Mouse (Mus musculus) kidney, postnatal 0 days (tissue): ENCODE measurements around the gene Atp6v1g3. TPM values are rescaled to one million over a fixed set of nuclear protein-coding genes. Genes with fewer than 3 reads are reported as not detected.

Experiments
- ATAC-seq: fragments of 200-750 bp; cut with Nextera tagmentation; replicated peaks from 2 replicates; pipeline ENCODE4 v1.8.0; 2017; ENCODE audit warnings: low read depth, moderate number of reproducible peaks, moderate TSS enrichment, moderate library complexity; ENCODE audit not compliant: low FRiP score
- DNase-seq: peaks from one replicate; pipeline ENCODE4 v3.0.0-alpha.2; 2016; ENCODE audit warnings: low spot score
- H3K27ac ChIP-seq: fragments of 300-500 bp; sonication (generic); 2 replicates; pipeline ENCODE4 v1.5.1; 2014; ENCODE audit warnings: mild to moderate bottlenecking
- H3K27me3 ChIP-seq: fragments of 300-500 bp; sonication (generic); 2 replicates; pipeline ENCODE4 v1.6.1; 2014; ENCODE audit warnings: low read length, mixed read lengths; ENCODE audit not compliant: insufficient read depth
- H3K36me3 ChIP-seq: fragments of 300-500 bp; sonication (generic); 2 replicates; pipeline ENCODE4 v1.6.1; 2014; ENCODE audit warnings: low read length, mixed read lengths; ENCODE audit not compliant: insufficient read depth
- H3K4me1 ChIP-seq: fragments of 300-500 bp; sonication (generic); replicated peaks from 2 replicates; pipeline ENCODE4 v1.6.1; 2014; ENCODE audit warnings: antibody characterized with exemption, low read length, mixed read lengths; ENCODE audit not compliant: insufficient read depth
- H3K4me2 ChIP-seq: fragments of 300-500 bp; sonication (generic); 2 replicates; pipeline ENCODE4 v1.6.1; 2014; ENCODE audit warnings: mild to moderate bottlenecking, low read length, moderate library complexity, mixed read lengths
- H3K4me3 ChIP-seq: fragments of 300-500 bp; sonication (generic); replicated peaks from 2 replicates; pipeline ENCODE4 v1.5.1; 2014; ENCODE audit warnings: low read depth, low read length
- H3K9ac ChIP-seq: fragments of 300-500 bp; sonication (generic); 2 replicates; pipeline ENCODE4 v1.6.1; 2014; ENCODE audit warnings: low read depth, low read length
- H3K9me3 ChIP-seq: fragments of 300-500 bp; sonication (generic); replicated peaks from 2 replicates; pipeline ENCODE4 v1.6.1; 2016; ENCODE audit warnings: low read length, inconsistent platforms, mixed read lengths
- CTCF ChIP-seq: IDR thresholded peaks from 2 replicates; pipeline ENCODE4 v1.5.1; 2016; ENCODE audit warnings: antibody characterized with exemption, low read depth, mild to moderate bottlenecking, moderate library complexity
- WGBS: fragments of 180-500 bp; shearing (Covaris S2); extraction: QIAGEN DNeasy Blood & Tissue Kit; methylation state at CpG from one replicate; pipeline ENCODE4 v1.1.7; 2014; 5-methylcytosine and 5-hydroxymethylcytosine counted together
- polyA plus RNA-seq: library from polyadenylated mRNA; unstranded; fragments of >200 nt; fragmentation: Nextera tagmentation; extraction: Ambion mirVana; gene quantifications from 2 replicates; pipeline ENCODE4 v1.2.1, GENCODE M21; 2015

Gene Atp6v1g3
- polyA plus RNA-seq, 1 experiment from 2014 or later: 38.0 TPM

- Histone ChIP-seq H3K27me3 (no peaks in the 10 kb centered on the region), H3K4me2 (no peak overlapping the region), H3K9ac (no peak overlapping the region), H3K4me1 (no peaks in the 10 kb centered on the region), H3K27ac (no peak overlapping the region), H3K9me3 (no peaks in the 10 kb centered on the region), H3K4me3 (no peak overlapping the region), H3K36me3 (no peaks in the 10 kb centered on the region)
- WGBS: 26% methylated on average over 4 of the region's 4 CpGs
- DNase-seq (no peak), ATAC-seq (no peak)
- TF ChIP-seq CTCF: no peak
These were observed 52.6 kb downstream of the Atp6v1g3 start for GRCm38 (mm10) chr1:138326091-138326490.

DNA sequence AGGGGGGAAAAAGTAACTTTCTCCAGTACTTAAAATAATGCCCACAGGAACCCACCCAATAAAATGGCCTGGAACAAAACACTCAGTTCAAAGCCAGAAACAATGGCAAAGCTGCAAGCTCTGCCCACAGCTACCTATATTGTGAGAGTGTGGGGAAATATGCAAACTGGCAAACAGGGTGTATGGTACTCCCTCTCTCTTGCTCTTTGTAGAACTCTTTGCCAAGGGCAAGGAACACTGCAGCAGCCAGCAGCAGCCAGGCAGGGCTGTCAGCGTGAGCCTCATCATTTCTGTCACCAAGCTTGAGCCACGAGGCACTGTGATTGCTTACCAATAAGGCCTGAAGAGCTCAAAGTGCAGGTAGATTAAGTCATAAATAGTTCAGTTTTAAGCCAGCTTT, 53.0 kb downstream of the Atp6v1g3 start:
- no peaks in the 10 kb centered on the region for H3K36me3 ChIP-seq
- H3K4me3 ChIP-seq: no peak overlapping the region
- 30% methylated on average over 2 of the region's 2 CpGs for WGBS
- no peaks in the 10 kb centered on the region for H3K27me3 ChIP-seq
- no peak for TF ChIP-seq CTCF
- DNase-seq (no peak), ATAC-seq (no peak)
- no peak overlapping the region for H3K9ac ChIP-seq
- H3K27ac ChIP-seq: no peak overlapping the region
- H3K4me1 ChIP-seq: no peaks in the 10 kb centered on the region
- H3K4me2 ChIP-seq: no peak overlapping the region
- no peaks in the 10 kb centered on the region for H3K9me3 ChIP-seq

- no peak for DNase-seq
- no peak overlapping the region for H3K4me3 ChIP-seq
- H3K4me2 ChIP-seq: no peak overlapping the region
- no peak for TF ChIP-seq CTCF
- H3K27ac ChIP-seq: no peak overlapping the region
- no peaks in the 10 kb centered on the region for H3K9me3 ChIP-seq
- WGBS: 62% methylated on average over 18 of the region's 18 CpGs
- no peak overlapping the region for H3K9ac ChIP-seq
- ATAC-seq: no peak
- no peaks in the 10 kb centered on the region for H3K4me1 ChIP-seq
- no peaks in the 10 kb centered on the region for H3K27me3 ChIP-seq
- no peaks in the 10 kb centered on the region for H3K36me3 ChIP-seq
These were observed 54.1 kb downstream of the Atp6v1g3 start for GRCm38 (mm10) chr1:138327466-138328245.

GRCm38 (mm10) chr1:138328320-138328719, 54.8 kb downstream of the Atp6v1g3 start:
- Histone ChIP-seq H3K9ac (no peak overlapping the region), H3K27me3 (no peaks in the 10 kb centered on the region), H3K27ac (no peak overlapping the region), H3K36me3 (no peaks in the 10 kb centered on the region), H3K4me3 (no peak overlapping the region), H3K4me1 (no peaks in the 10 kb centered on the region), H3K4me2 (no peak overlapping the region), H3K9me3 (no peaks in the 10 kb centered on the region)
- DNase-seq (peak; percentile 71), ATAC-seq (no peak)
- TF ChIP-seq CTCF: peak; percentile 87
- WGBS: 14% methylated on average over 12 of the region's 12 CpGs

GRCm38 (mm10) chr1:138330556-138330955, 57.0 kb downstream of the Atp6v1g3 start:
- Histone ChIP-seq H3K27ac (no peak overlapping the region), H3K36me3 (no peaks in the 10 kb centered on the region), H3K4me2 (no peak overlapping the region), H3K4me1 (no peaks in the 10 kb centered on the region), H3K4me3 (no peak overlapping the region), H3K9ac (no peak overlapping the region), H3K27me3 (no peaks in the 10 kb centered on the region), H3K9me3 (no peaks in the 10 kb centered on the region)
- WGBS: 95% methylated on average over 2 of the region's 2 CpGs
- ATAC-seq (no peak), DNase-seq (no peak)
- TF ChIP-seq CTCF: no peak

DNA sequence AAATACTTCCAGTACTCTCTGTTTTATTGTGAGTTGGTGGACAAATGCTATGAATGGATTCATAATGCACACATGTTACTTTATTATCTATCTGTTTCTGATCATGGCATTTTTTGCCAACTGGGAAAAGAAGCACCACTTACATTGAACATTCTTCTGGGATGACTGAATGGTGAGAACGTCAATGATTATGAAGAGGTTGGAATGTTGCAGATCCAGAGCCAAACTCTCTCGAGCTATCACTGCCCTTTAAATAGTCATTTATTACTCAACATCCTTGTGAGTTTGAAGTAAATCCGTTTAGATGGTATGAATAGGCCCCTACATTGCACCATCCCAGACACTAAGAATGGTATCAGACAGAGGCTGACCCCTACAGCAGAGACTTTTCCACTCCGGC, 58.1 kb downstream of the Atp6v1g3 start:
- no peaks in the 10 kb centered on the region for H3K4me1 ChIP-seq
- no peak for TF ChIP-seq CTCF
- ATAC-seq: no peak

GRCm38 (mm10) chr1:138334701-138335100, 61.2 kb downstream of the Atp6v1g3 start:
- ATAC-seq: no peak
- H3K4me2 ChIP-seq: no peak overlapping the region
- no peaks in the 10 kb centered on the region for H3K9me3 ChIP-seq
- H3K36me3 ChIP-seq: no peaks in the 10 kb centered on the region
- no peak overlapping the region for H3K4me3 ChIP-seq
- no peak for DNase-seq
- WGBS: 37% methylated on average over 2 of the region's 2 CpGs
- no peaks in the 10 kb centered on the region for H3K4me1 ChIP-seq
- no peak for TF ChIP-seq CTCF
- no peaks in the 10 kb centered on the region for H3K27me3 ChIP-seq
- H3K27ac ChIP-seq: no peak overlapping the region
- no peak overlapping the region for H3K9ac ChIP-seq

More for the DNA sequence above, 58.1 kb downstream of the Atp6v1g3 start:
- H3K9ac ChIP-seq: no peak overlapping the region
- no peaks in the 10 kb centered on the region for H3K9me3 ChIP-seq
- no peak for DNase-seq
- no peak overlapping the region for H3K4me3 ChIP-seq
- no peaks in the 10 kb centered on the region for H3K27me3 ChIP-seq
- H3K4me2 ChIP-seq: no peak overlapping the region
- no peak overlapping the region for H3K27ac ChIP-seq
- no peaks in the 10 kb centered on the region for H3K36me3 ChIP-seq
- WGBS: 71% methylated on average over 4 of the region's 4 CpGs
